In genomic region chr12:86826420-86827240, GRCm38 (mm10) we compare ENCODE assay signal across 9 mouse cellular contexts. TPM values are rescaled to one million over a fixed set of nuclear protein-coding genes. Genes with fewer than 3 reads are reported as not detected.
DNase-seq lines count a peak whose midpoint lies in the region; ATAC-seq and TF ChIP-seq lines count a peak whose summit lies in the region.
"Had no signal": no experiment of that assay in that cellular context is flagged by ENCODE, and none has a peak within 500 bp of the region (broad histone marks: within the 10 kb centered on the region; RNA-seq: fewer than 3 reads in every experiment).

No protein-coding gene starts in this region.

- TF ChIP-seq POLR2A in cerebellum, adult 2 months (IDR thresholded peaks at IDR 0.05; ENCODE audit: borderline replicate concordance, insufficient read depth, low read length) = no peak
- no peak for TF ChIP-seq POLR2A in MEL (IDR thresholded peaks at IDR 0.05; ENCODE audit: control insufficient read depth in 1 of 2, insufficient read depth in 1 of 2, low read depth in 1 of 2, low read length in 2 of 2, poor library complexity in 1 of 2)

- no peak overlapping the region for H3K9ac ChIP-seq in MEL (ENCODE audit: control insufficient read depth, low read depth, low read length, poor library complexity, severe bottlenecking)
- no peak overlapping the region for H3K9ac ChIP-seq in forebrain, embryonic 15.5 days (replicated peaks)
- H3K9ac ChIP-seq in hindbrain, postnatal 0 days (replicated peaks; ENCODE audit: low read length) = no peak overlapping the region
- H3K9ac ChIP-seq in limb, embryonic 15.5 days = no peak overlapping the region

- H3K4me1 ChIP-seq in cerebellum, adult 2 months (ENCODE audit: control insufficient read depth, insufficient read depth, low read length) = peaks cover 26% of the 10 kb centered on the region
- peaks cover 14 to 26% of the 10 kb centered on the region in 2 experiments for H3K4me1 ChIP-seq in MEL (ENCODE audit: control insufficient read depth in 1 of 2, insufficient read depth in 2 of 2, low read length in 2 of 2)
- H3K4me1 ChIP-seq in forebrain, embryonic 15.5 days = peaks cover 67% of the 10 kb centered on the region
- peaks cover 38% of the 10 kb centered on the region for H3K4me1 ChIP-seq in hindbrain, postnatal 0 days (ENCODE audit: insufficient read depth, low read length)
- H3K4me1 ChIP-seq in limb, embryonic 15.5 days = peaks cover 65% of the 10 kb centered on the region

- 36% methylated on average over 13 of the region's 13 CpGs for WGBS in cerebellum, adult 2 months
- WGBS in forebrain, embryonic 15.5 days = 44% methylated on average over 13 of the region's 13 CpGs
- 28% methylated on average over 13 of the region's 13 CpGs for WGBS in hindbrain, postnatal 0 days
- 51% methylated on average over 13 of the region's 13 CpGs for WGBS in limb, embryonic 15.5 days

- H3K4me2 ChIP-seq in forebrain, embryonic 15.5 days (replicated peaks) = no peak overlapping the region
- no peak overlapping the region for H3K4me2 ChIP-seq in hindbrain, postnatal 0 days (ENCODE audit: low read depth, low read length)
- H3K4me2 ChIP-seq in limb, embryonic 15.5 days = 0 out of 2 replicates have a peak overlapping the region, but pooled peaks have one; percentile 12

- no peaks in the 10 kb centered on the region for H3K27me3 ChIP-seq in cerebellum, adult 2 months (ENCODE audit: control insufficient read depth, insufficient read depth, low read length)
- no peaks in the 10 kb centered on the region for H3K27me3 ChIP-seq in MEL (ENCODE audit: control insufficient read depth in 1 of 2, insufficient read depth in 2 of 2, low read length in 2 of 2)
- H3K27me3 ChIP-seq in forebrain, embryonic 15.5 days = no peaks in the 10 kb centered on the region
- H3K27me3 ChIP-seq in hindbrain, postnatal 0 days (ENCODE audit: insufficient read depth, low read length) = no peaks in the 10 kb centered on the region
- no peaks in the 10 kb centered on the region for H3K27me3 ChIP-seq in limb, embryonic 15.5 days

- peak; percentile 60 to 63 for DNase-seq in cerebellum, adult 2 months
- no peak for DNase-seq in cerebellum, postnatal 36 days
- DNase-seq in MEL (ENCODE audit: low read depth, low spot score) = peak; percentile 43
- DNase-seq in hindbrain, postnatal 0 days (ENCODE audit: low spot score) = peak; percentile 65
- DNase-seq in right cerebral cortex, postnatal 36 days (ENCODE audit: low spot score in 2 of 2) = peak; percentile 67 to 82
- no peak for DNase-seq in embryo, embryonic 10.5 days (ENCODE audit: low spot score)

- no peak overlapping the region for H3K27ac ChIP-seq in cerebellum, adult 2 months (ENCODE audit: insufficient read depth, low read length)
- H3K27ac ChIP-seq in MEL (ENCODE audit: control insufficient read depth, low read depth, low read length) = no peak overlapping the region
- peak overlapping the region; percentile 61 for H3K27ac ChIP-seq in forebrain, embryonic 15.5 days (replicated peaks)
- peak overlapping the region; percentile 34 for H3K27ac ChIP-seq in hindbrain, postnatal 0 days
- H3K27ac ChIP-seq in limb, embryonic 15.5 days = peak overlapping the region; percentile 97

- ATAC-seq in forebrain, embryonic 15.5 days (replicated peaks) = no peak
- ATAC-seq in hindbrain, postnatal 0 days = no peak
- ATAC-seq in limb, embryonic 15.5 days (ENCODE audit: insufficient number of reproducible peaks, low FRiP score, low TSS enrichment, low read depth) = no peak

- H3K4me3 ChIP-seq in cerebellum, adult 2 months (replicated peaks; ENCODE audit: insufficient read depth, low read depth, low read length) = no peak overlapping the region
- no peak overlapping the region for H3K4me3 ChIP-seq in MEL (ENCODE audit: control insufficient read depth in 1 of 2, insufficient read depth in 1 of 2, low read depth in 2 of 2, low read length in 2 of 2)
- H3K4me3 ChIP-seq in forebrain, embryonic 15.5 days = no peak overlapping the region
- H3K4me3 ChIP-seq in hindbrain, postnatal 0 days (ENCODE audit: low read length) = no peak overlapping the region
- H3K4me3 ChIP-seq in limb, embryonic 15.5 days = no peak overlapping the region

- H3K9me3 ChIP-seq in MEL (replicated peaks; ENCODE audit: insufficient read depth, low read length) = no peaks in the 10 kb centered on the region
- H3K9me3 ChIP-seq in forebrain, embryonic 15.5 days = no peaks in the 10 kb centered on the region
- no peaks in the 10 kb centered on the region for H3K9me3 ChIP-seq in hindbrain, postnatal 0 days (ENCODE audit: low read length)
- no peaks in the 10 kb centered on the region for H3K9me3 ChIP-seq in limb, embryonic 15.5 days

- TF ChIP-seq EP300 in MEL (IDR thresholded peaks at IDR 0.05; ENCODE audit: low read depth in 1 of 2, low read length in 2 of 2) = no peak

- no peak for TF ChIP-seq RAD21 in MEL (IDR thresholded peaks at IDR 0.05; ENCODE audit: low read depth, low read length)

- no peaks in the 10 kb centered on the region for H3K79me2 ChIP-seq in MEL (ENCODE audit: control insufficient read depth, insufficient read depth, low read length, poor library complexity)

- H3K36me3 ChIP-seq in MEL (ENCODE audit: control insufficient read depth in 1 of 2, insufficient read depth in 2 of 2, low read length in 2 of 2) = peaks cover 0 to 10% of the 10 kb centered on the region in 2 experiments; a peak in 2 of 4 replicates
- no peaks in the 10 kb centered on the region for H3K36me3 ChIP-seq in forebrain, embryonic 15.5 days
- H3K36me3 ChIP-seq in hindbrain, postnatal 0 days (ENCODE audit: insufficient read depth, low read length) = no peaks in the 10 kb centered on the region
- no peaks in the 10 kb centered on the region for H3K36me3 ChIP-seq in limb, embryonic 15.5 days
- H3K36me3 ChIP-seq: G1E had no signal

- no peak for TF ChIP-seq CTCF in cerebellum, adult 2 months (IDR thresholded peaks at IDR 0.05; ENCODE audit: borderline replicate concordance, insufficient read depth, low read depth, low read length)
- TF ChIP-seq CTCF in MEL (IDR thresholded peaks at IDR 0.05 in 2 of 3, conservative IDR thresholded peaks at IDR 0.05 in 1 of 3; ENCODE audit: control insufficient read depth in 1 of 3, insufficient read depth in 1 of 3, low read depth in 2 of 3, low read length in 3 of 3, poor library complexity in 1 of 3, severe bottlenecking in 1 of 3) = no peak
- no peak for TF ChIP-seq CTCF in hindbrain, postnatal 0 days (IDR thresholded peaks at IDR 0.05; ENCODE audit: low read depth)

TF ChIP-seq in MEL, 35 proteins besides CTCF, POLR2A, EP300 and RAD21:
- TF ChIP-seq TBP (IDR thresholded peaks at IDR 0.05; ENCODE audit: low read depth, low read length) = no peak
- TF ChIP-seq ELF1 (IDR thresholded peaks at IDR 0.05; ENCODE audit: low read depth, low read length) = peak; percentile 40; the same call in 1 of the 2 replicates

RNA-seq across cellular contexts. Expression of gene Irf2bpl, which starts 58.0 kb away (rescaled TPM):
- 48.6 and 53.9 TPM in 2 replicates for polyA plus RNA-seq in cerebellum, adult 2 months (2012; rRNA removed)
- 6.9 and 8.2 TPM in 2 replicates for total RNA-seq in MEL (2012; rRNA removed)
- polyA plus RNA-seq in MEL (2012; ENCODE audit: insufficient read depth in 1 of 2, insufficient read length in 2 of 2, low read depth in 1 of 2, low replicate concordance in 2 of 2, missing spikeins in 1 of 2) = 1 to 10 TPM in 1 of 2 experiments, not detected in 1; 8.0 TPM
- polyA plus RNA-seq in forebrain, embryonic 15.5 days (2015; fragmentation: Nextera tagmentation; extraction: Ambion mirVana) = 94.9 and 95.8 TPM in 2 replicates
- 146 and 159 TPM in 2 replicates for total RNA-seq in hindbrain, postnatal 0 days (2014; rRNA removed)
- 59.4 and 66.9 TPM in 2 replicates for polyA plus RNA-seq in hindbrain, postnatal 0 days (2015; fragmentation: Nextera tagmentation; extraction: Ambion mirVana)
- 36.0 and 38.5 TPM in 2 replicates for polyA plus RNA-seq in limb, embryonic 15.5 days (2015; fragmentation: Nextera tagmentation; extraction: Ambion mirVana)

Comparison
In these comparisons a context has a peak if more than half of its experiments do, and no peak if none do; other contexts are left out.
1. DNase-seq: peak in cerebellum, adult 2 months (2 of 2), MEL (single experiment), hindbrain, postnatal 0 days (single experiment) and right cerebral cortex, postnatal 36 days (2 of 2); none in cerebellum, postnatal 36 days (0 of 2) and embryo, embryonic 10.5 days (single experiment).
2. H3K27ac ChIP-seq: peak in forebrain, embryonic 15.5 days (single experiment), hindbrain, postnatal 0 days (single experiment) and limb, embryonic 15.5 days (single experiment); none in cerebellum, adult 2 months (single experiment) and MEL (single experiment).